Mouse (Mus musculus) layer of hippocampus, adult 18-20 months (tissue): ENCODE results near the gene Espl1. TPM values are rescaled to one million over a fixed set of nuclear protein-coding genes. Genes with fewer than 3 reads are reported as not detected.

ENCODE experiments used
- DNase-seq, 2 experiments: peaks; one replicate each; pipeline ENCODE4 v3.0.0; 2022; ENCODE audit warnings: low spot score in 2 of 2
- long read RNA-seq: library from polyadenylated mRNA; stranded (forward); transcript quantifications from one replicate; pipeline ENCODE4 v2.0.0, GENCODE M21; 2021
- total RNA-seq, 2 experiments: library from RNA; stranded (reverse); gene quantifications; 2 replicates each; pipeline ENCODE4 v1.2.3; 2021

The Espl1 gene
- total RNA-seq = 1 to 10 TPM in 1 of 2 experiments, under 1 TPM in 1; 0.64 to 1.4 TPM
- long read RNA-seq = 0 reads

DNA sequence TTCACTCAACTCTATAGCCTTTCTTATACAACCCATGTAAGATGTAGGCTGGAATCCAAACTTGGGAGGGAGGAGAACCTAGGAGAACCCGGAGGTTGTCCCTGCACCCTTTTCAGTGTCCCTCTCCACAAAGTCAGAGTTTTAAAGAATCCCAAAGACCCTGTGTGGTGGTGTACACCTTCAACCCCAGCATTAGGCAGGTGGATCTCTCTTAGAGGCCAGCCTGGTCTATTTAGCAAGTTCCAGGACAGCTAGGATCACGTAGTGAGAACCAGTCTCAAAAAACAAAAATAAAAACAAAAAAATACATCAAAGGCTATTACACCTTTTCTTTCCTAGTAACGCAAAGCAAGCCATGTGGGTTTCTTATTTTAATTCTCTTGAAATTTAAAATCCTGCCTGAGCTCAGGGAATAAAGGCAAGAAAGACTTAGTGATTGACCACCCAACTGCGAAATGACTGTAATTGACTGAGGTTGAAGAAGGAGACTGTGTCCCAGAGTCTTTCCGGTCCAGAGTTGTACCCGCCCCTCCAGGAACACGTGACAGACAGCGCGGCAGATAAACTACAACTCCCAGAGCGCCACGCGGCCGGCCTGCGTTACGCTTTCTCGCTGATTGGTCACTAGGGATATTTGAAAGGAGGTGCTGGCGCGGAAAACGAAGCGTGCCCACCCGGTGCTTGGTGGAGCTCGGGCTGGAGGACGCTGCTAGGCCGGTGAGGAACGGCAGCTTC is at the start of gene Espl1:
Gene Espl1, plus strand, starts transcription at position 634 of the 735 bp plus-strand sequence.
- peak; percentile 88 to 96 for DNase-seq

DNA sequence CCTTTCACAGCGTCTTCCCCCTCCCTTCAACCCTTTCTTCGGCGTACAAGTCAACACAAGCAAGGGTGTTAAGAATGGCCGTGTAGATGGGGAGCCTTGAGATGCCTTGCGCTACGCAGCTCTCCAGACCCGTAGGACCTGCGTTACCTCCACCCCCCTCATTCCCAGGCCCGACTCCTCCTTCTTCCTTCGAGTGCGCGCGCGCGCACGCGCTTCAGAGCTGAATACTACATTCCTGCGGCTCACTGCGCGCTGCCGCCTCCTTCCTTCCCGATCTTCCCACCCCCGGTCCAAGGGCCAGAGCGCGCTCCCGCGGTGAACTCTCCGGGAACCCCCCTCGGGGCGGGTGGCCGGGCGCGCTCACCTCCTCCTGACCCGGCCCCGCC is 49.2 kb upstream of the Espl1 start:
- DNase-seq = peak; percentile 83 to 92

DNA sequence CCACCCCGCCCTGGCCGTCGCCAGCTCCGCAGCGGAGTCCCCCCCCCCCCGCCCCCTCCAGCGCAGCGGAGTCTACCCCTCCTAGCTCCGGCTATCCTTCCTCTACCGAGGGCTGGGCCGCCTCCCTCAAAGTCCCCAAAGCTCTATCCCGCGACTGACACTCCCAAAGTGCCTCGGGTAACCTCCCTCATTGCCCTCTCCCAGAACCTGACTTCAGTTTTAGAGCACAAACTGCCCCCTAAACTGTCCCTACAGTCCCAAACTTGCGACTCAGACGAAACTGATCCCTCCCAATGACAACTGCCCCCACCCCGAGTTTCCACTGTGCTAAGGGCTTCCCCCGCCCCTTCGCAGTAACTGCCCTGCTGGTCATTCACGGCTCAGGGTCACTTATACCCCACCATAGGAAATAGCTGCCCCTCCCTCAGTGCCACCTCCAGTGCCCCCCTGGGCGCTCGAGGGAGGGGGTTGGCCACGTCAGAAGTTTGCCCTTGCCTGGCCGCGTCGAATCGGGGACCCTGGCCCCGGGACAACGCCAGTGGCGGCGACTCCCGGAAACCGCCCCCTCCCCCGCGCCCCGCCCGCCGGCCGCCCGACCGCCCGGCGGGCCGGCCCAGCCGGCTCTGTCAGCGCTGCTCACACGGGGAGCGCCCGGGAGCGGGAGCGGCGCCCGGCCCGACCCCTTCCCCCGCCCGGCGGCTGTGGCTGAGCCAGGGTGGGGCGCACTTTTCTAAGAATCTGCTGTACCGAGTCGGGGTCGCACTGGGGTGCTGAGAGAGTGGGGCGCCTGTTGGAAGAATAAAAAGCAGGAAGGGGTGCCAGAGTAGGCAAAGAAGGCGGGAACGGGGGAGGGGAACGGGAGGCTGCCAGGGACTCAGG is 48.6 kb upstream of the Espl1 start:
- DNase-seq = peak; percentile 16 to 31

DNA sequence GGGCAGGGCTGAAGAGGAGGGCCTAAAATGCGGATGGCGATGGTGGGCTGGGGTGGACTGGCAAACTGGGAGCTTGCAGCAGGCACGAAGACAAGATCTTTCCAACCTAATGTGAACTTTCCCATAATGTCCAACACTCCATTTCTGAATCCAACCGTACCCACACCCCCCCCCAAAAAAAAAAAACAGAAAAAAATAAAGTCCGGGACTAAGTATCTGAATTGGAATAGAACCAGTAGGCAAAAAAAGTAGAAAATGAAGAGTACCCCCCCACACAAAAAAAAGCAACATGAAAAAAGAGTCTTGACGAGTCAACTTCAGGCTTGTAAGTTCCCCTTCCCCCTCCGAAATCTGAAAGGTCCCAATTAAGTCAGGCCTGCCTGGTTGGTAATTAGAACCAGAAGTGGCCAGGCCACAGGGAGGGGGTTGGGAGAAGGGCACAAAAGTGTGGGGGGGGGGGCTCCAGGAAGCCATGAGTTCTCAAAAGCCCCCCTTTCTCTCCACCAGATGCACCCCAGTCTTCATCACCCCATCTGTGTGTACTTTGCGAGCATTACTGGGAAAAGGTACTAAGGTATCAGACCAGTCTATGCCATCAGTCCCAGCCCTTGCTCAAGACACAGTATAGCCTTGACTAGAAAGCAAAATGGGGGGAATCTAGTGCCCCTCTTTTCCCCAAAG is 47.8 kb upstream of the Espl1 start:
- DNase-seq = no peak

DNA sequence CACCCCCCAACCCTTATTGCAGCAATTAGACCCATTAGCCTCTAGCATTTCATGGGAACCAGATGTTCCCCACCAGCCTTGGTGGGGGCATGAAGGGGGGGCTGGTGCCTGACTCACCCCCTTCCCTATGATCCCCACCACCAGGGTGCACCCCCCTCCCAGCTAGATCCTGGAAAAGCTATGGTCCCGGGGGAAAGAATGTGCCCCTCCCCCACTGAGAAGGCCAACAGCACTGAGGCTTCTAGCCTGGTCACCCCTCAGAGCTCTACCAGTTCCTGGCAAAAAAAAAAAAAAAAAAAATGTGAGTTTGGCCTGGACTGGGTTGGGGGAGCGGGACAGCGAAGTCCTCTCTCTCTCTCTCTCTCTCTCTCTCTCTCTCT is 47.3 kb upstream of the Espl1 start:
- no peak for DNase-seq

DNA sequence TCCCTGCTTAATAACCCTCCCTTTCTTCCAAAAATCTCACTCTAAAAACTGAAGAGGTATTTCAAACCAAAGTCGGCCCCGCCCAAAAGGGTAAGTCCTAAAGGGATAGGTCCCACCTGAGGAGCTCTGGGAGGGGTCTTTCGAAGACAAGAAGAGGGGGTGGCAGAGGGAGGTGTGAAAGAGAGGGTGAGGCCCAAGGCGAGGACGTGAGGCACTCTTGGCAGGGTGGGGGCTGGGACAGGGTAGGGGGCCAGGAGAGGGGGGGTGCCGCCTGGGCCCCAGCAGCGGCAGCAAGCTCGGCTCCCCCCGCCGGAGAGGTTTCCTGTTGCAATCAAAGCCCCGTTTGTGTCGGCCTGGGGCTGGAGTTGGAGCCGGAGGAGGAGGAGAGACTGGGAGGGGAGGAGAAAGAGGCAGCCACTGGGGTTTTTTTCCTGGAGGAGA is 46.8 kb upstream of the Espl1 start:
- no peak for DNase-seq

DNA sequence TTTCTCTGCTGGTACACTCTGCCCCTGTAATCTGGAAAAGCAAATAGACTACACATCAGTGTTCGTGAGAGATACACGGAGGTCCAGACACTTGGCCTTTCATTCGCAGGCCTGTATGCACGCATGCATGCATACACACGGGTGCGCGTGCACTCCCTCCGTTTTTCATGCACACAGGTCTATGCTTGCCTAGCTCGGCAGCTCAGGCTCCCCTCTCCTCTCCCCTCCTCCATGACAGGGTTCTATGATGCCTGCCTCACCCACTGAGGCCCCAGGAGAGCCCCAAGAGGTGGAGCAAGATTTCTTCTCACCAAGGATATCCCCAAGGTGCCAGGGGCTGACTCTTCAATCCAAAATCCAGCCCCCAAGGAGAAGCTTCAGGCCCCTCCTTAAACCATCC is 46.1 kb upstream of the Espl1 start:
- no peak for DNase-seq

DNA sequence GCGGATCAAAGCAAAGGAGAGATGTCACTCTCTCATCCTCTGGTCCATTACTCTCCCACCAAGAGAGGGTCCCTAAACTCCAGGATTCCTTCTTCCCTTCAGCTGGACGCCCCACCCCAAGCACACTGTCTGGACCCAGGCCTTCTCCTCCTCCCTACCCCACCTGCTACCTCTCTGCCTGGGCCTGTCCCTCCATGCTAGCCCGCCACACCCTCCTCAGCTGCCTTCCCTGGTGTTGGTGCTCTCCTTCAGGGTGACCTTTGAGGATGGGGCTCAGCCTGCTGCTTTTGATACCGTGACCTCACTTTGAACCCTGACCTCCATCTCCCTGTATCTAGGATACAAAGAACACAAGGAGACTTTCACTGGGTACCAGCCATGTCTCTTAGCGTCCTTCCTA is 45.5 kb upstream of the Espl1 start:
- no peak for DNase-seq

DNA sequence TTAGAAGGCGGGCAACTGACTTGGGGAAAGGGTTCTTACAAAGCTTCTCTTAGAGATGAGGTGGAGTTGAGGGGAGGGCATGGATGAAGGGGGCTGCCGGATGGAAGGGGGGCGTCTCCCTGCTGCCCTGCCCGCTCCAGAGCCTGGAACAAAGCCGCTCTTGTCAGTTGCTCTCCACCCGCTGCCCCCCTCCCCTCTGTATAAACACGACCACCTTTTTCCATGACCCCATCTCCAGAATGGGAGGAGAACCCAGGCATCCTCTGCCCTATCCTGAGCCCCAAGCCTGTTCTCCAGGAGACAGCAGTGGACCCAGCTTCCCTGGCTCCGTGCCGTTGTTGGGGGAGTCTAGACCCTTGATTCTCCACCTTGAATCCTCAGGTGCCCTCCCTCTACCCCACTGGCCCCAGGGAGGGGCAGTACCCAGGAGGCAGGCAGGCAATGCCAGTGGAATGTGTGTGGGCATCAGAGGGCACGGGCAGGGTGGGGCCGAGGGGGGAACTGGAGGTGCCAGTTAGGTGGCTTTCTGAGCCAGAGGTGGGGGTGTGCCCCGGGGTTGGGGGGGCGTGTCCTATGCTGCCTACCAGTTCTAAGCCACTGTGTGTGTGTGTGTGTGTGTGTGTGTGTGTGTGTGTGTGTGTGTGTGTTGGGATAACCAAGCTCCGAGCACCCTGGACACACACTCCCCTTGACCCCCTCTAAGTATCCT is 40.4 kb upstream of the Espl1 start:
- DNase-seq = no peak

DNA sequence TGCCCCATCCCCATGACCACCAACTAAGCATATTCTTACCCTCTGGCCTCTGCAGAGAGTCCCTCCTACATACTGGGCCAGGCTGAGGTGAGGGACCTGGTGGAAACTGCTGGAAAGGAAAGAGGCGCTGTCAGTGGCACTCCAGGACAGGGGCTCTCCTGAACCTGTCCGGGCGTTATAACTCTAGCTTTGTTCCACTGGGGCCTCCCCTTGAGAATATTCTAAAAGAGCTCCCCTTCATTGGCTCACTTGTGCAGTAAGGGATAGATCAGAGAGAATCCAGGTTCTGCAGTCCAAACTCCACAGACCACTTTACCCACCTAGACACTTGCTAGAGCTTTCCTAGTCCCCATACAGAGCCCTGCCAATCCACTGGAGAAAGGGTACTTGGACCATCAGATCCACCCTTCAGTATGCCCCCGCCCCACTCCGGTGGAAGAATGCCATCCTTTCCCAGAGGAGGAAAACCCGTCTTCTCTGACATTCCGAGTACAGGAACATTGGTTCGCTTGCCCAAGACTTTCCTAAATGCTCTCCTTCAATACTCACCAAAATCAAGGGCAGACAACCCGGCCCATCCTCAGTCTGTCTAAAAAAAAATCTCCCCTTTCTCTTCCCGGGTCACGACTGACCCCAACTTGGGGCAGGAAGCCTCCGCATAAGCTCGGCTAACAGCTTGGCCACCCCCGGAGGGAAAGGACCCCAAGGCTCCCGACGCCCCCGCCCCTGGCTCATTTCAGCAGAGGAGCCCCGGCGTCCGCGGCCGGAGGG is 39.5 kb upstream of the Espl1 start:
- DNase-seq = no peak

DNA sequence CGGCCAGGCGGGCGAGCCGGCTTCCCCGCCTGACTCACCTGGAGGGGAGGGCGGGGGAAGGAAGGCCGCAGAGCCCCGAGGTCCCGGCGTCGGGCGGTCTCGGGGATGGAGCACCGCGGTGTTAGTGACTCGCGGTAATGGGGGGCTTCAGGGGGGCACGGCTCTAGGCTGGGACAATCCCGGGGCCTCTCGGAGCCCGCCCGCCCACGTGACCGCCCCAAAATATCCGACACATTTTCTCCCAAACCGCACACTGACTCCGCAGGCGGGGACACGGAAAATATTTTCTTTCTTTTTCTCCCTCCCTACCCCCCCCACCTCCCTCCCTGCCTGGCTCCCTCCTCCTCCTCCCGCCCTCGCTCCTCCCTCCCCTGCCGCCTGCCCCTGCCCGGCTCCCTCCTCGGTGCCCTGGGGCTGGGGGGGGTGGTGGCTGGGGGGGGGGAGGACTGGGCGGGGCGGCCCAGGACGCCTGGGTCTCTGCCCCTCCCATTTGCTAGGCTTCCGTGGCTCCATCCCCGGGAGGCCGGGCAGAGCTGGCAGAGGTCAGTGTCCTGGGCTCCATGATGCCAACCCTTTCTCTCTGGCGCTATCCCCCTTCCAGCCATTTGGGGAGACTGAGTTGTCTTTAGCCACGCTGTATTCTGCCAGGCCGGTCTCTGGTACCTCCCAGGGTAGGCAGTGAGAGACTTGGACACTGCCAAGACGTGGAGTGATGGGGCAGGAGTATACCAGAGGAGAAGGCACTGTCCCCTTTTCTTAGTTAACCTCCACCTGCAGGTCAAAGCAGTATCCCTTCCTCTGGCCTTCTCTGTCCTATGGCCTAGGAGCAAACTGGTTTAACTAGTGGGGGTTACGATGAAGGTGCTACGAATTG is 38.6 kb upstream of the Espl1 start, which contains the start of gene Rarg:
Gene Rarg, minus strand, starts transcription at position 316 of the 874 bp plus-strand sequence.
- DNase-seq = no peak

DNA sequence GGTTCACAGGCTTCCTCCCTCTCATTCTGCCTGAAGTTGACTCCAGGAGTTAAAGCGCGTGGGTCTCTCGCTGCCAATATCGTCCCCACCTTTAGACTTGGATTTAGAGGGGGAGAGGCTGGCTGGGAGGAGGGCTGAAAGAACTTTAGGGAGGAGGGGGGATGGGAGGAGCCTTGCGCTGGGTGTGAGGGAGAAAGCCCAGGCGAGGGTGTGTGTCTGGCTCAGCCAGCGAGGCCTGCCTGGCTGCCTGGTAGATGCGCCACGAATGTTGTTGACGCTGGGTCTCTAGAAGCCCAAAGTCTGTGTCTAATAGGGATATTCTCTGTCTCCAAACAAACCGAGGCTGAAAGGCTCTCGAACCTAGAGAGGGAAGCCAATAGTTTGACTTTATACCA is 38.0 kb upstream of the Espl1 start:
- no peak for DNase-seq

DNA sequence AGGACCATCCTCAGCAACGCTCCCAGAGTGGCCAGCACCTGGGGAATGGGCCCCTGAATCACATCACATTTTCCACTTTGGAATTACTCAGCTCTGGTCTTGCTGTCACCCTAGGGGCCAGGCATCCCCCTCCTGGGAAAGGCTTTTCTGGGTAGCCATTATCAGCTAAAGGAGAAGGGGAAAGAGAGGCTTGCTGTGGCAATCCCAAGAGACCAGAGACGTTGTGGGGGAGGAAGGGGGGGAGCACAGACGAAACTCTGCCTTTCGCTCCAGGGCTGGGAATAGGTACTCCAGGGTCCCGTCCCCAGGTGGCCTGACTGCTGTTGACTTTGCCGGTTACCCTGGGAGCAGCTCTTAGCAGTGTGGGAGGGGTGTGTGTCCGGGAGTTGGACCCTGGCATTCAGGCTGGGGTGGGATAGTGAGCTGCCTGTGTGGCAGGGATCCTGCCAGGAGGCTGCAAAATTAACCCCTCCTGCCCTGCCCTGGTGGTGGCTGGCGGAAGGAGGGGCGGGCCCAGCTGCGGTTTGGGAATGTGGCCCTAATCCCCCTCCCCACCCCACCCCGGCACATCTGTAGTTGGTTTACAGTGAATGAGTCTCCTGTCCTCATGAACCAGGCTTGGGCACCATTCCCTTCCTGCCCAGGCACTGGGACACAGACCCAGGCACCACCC is 37.3 kb upstream of the Espl1 start:
- DNase-seq = no peak

DNA sequence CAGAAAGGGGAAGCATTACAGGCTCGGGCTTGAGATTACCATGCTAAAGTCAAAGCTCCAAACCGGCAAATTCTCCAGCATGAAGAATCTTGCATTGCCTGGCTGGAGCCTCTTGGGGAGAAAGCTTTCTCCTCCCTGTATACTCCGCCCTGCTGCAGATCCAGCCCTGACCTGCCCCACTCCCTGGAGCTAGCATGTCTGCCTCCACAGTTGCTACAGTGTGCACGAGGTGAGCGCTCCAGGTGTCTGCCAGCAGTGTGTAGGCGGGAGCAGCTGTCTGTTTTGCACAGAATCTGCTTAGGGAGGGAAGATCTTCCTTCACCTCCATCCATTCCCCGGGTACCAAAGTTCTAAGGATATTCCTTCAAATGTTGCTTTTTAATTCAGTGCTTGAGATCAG is 33.5 kb upstream of the Espl1 start:
- no peak for DNase-seq

DNA sequence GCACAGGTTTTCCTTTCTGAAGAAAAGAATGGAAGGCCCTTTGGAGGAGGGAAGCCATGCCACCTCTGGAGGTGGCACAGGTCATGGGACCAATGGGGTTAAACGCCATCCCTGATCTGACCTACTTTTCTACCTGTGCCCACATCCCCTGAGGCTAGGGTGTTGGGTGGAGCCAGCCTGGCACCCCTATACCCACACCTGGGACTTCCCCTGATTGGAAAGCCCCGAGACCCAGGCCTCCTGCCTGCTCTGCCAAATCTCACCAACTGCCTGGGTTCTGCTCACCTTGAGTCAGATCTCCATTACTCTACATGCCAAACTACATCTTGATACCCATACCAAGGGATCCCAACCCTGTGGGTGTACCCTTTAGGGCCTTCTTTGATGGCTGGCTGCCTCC is 33.0 kb upstream of the Espl1 start:
- no peak for DNase-seq

DNA sequence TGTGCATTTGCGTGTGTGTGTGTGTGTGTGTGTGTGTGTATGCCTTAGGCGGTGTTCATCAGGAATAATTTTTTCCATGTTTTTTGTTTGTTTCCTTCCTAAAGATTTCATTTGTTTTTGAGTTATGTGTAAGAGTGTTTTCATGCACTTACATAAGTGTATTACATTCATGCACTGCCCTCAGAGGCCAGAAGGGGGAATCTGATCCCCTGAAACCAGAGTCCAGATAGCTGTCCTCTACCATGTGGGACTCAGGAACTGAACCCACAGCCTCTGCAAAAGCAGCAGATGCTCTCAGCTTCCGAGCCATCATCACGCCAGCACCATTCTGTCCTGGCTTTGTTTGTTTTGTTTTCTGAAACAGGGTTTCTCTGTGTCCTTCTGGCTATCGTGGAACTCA is 30.5 kb upstream of the Espl1 start:
- no peak for DNase-seq

DNA sequence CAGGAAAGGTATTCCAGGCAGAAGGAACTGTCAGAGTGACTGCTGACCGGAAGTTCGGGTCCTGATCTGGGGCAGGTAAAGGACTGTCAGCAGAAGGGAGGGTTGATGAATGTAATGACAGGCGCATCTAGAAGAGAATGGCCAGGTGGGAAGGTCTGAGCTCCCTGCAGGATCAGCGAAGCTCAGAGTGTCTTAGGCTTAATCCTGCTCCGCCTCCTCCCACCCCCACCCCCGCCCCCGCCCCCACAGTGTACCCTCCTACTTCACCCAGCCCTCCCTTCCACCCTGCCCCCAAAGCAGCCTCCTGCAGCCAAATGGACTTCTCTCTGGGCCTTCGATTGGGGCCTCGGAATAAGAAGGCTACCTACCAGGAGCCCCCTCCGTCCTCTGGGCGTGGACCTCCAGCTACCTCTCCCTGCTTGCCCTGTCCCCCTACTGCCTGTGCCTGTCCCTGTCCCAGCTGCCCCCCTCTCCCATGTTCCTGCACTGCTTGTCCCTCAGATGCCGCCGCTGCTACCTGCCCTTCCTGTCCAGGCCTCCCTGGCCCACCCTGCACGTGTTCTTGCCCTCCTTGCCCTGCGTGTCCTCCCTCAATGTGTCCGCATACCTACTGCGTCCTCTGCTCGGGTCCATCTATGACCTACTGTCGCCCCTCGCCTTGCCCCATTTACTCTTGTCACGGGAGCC is 25.6 kb upstream of the Espl1 start, which contains the start of gene Gm9918:
Gene Gm9918, plus strand, starts transcription at position 290 of the 687 bp plus-strand sequence.
- DNase-seq = no peak

DNA sequence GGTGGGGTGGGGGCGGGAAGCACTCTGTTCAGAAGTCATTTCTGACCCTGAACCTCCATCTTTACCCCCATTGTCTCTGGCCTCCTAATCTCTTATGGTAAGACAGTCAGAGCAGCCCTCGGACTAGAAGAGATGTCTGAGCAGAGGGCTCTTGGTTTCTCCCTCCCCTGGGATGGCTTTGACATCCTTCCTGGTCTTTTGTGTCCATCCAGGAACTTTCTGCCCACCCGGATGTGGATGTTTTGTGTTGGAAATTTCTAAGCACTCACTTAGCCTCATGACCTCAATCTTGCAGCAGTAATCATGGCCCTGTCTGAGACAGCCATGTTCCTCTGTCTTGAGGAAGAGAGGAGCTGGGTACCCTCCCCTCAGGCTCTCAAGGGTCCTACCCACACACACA is 24.6 kb upstream of the Espl1 start:
- no peak for DNase-seq
